Mouse (Mus musculus) stomach, postnatal 0 days (tissue): ENCODE results near the gene Anapc4. TPM values are rescaled to one million over a fixed set of nuclear protein-coding genes. Genes with fewer than 3 reads are reported as not detected.
A peak's percentile ranks its signal among the peaks of the same experiment; 100 is the strongest.

Source experiments
- ATAC-seq: fragments of 200-750 bp; cut with Nextera tagmentation; 2 replicates; pipeline ENCODE4 v1.8.0; 2017; ENCODE audit not compliant: low FRiP score, low TSS enrichment
- DNase-seq: peaks from one replicate; pipeline ENCODE4 v3.0.0-alpha.2; 2016; ENCODE audit warnings: low spot score
- H3K27ac ChIP-seq: fragments of 300-500 bp; sonication (generic); replicated peaks from 2 replicates; pipeline ENCODE4 v1.5.1; 2014; ENCODE audit warnings: mild to moderate bottlenecking, control low read depth
- H3K27me3 ChIP-seq: fragments of 300-500 bp; sonication (generic); 2 replicates; pipeline ENCODE4 v1.6.1; 2014; ENCODE audit warnings: low read length; ENCODE audit not compliant: control insufficient read depth, insufficient read depth
- H3K36me3 ChIP-seq: fragments of 300-500 bp; sonication (generic); 2 replicates; pipeline ENCODE4 v1.6.1; 2014; ENCODE audit warnings: low read length, mixed read lengths; ENCODE audit not compliant: control insufficient read depth, insufficient read depth
- H3K4me1 ChIP-seq: fragments of 300-500 bp; sonication (generic); replicated peaks from 2 replicates; pipeline ENCODE4 v1.6.1; 2014; ENCODE audit warnings: antibody characterized with exemption; ENCODE audit not compliant: control insufficient read depth, insufficient read depth
- H3K4me2 ChIP-seq: fragments of 300-500 bp; sonication (generic); replicated peaks from 2 replicates; pipeline ENCODE4 v1.6.1; 2014; ENCODE audit warnings: low read depth, mild to moderate bottlenecking, control low read depth, moderate library complexity
- H3K4me3 ChIP-seq: fragments of 300-500 bp; sonication (generic); 2 replicates; pipeline ENCODE4 v1.5.1; 2014; ENCODE audit warnings: low read depth, low read length, control low read depth
- H3K9ac ChIP-seq: fragments of 300-500 bp; sonication (generic); 2 replicates; pipeline ENCODE4 v1.6.1; 2014; ENCODE audit warnings: mild to moderate bottlenecking, low read length, control low read depth, mixed read lengths
- H3K9me3 ChIP-seq: fragments of 300-500 bp; sonication (generic); 2 replicates; pipeline ENCODE4 v1.6.1; 2016; ENCODE audit warnings: low read length; ENCODE audit not compliant: control insufficient read depth
- CTCF ChIP-seq: IDR thresholded peaks from 2 replicates; pipeline ENCODE4 v1.5.1; 2016; ENCODE audit warnings: antibody characterized with exemption, low read depth, mild to moderate bottlenecking, moderate library complexity
- EP300 ChIP-seq: optimal IDR thresholded peaks from 2 replicates; pipeline ENCODE3; 2016; ENCODE audit warnings: antibody characterized with exemption
- WGBS: fragments of 180-500 bp; shearing (Covaris S2); extraction: QIAGEN DNeasy Blood & Tissue Kit; methylation state at CpG from one replicate; pipeline ENCODE4 v1.1.7; 2014; 5-methylcytosine and 5-hydroxymethylcytosine counted together
- polyA plus RNA-seq: library from polyadenylated mRNA; unstranded; fragments of >200 nt; fragmentation: Nextera tagmentation; extraction: Ambion mirVana; gene quantifications from 2 replicates; pipeline ENCODE4 v1.2.1, GENCODE M21; 2015

Gene Anapc4
- polyA plus RNA-seq, 1 experiment from 2014 or later: 37.3 TPM

DNA sequence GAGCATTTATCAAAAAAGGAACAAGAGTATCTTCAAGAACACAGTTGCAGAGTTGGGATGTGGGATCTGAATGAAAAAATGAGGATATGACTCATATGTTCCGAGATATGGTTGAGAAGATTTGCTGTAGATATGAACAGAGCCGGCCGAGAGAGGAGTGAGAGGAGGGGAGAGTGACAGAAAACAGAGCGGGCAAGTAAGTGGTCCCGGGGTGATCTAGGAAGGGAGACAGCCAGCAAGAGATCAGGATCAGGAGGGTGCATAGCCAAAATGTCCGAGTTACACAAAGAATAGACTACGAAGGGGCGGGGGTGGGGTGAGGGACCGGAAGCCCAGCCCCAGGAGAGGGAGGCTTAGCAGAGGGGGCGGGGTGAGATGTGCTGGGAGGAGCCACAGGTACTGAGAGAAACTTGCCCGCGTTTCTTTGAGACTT is 76.4 kb downstream of the Anapc4 start:
- peak; percentile 50 for DNase-seq
- peak overlapping the region; percentile 42 for H3K4me2 ChIP-seq
- no peak overlapping the region; the same call in 1 of the 2 replicates for H3K9ac ChIP-seq
- H3K4me3 ChIP-seq: peak overlapping the region; percentile 22; the same call in 1 of the 2 replicates
- no peaks in the 10 kb centered on the region for H3K36me3 ChIP-seq
- TF ChIP-seq EP300 (no peak), CTCF (no peak)
- H3K27ac ChIP-seq: no peak overlapping the region
- H3K4me1 ChIP-seq: no peaks in the 10 kb centered on the region; the same call in 1 of the 2 replicates
- ATAC-seq: peak; percentile 65; the same call in 1 of the 2 replicates
- WGBS: 27% methylated on average over 12 of the region's 12 CpGs
- H3K27me3 ChIP-seq: no peaks in the 10 kb centered on the region
- H3K9me3 ChIP-seq: no peaks in the 10 kb centered on the region

DNA sequence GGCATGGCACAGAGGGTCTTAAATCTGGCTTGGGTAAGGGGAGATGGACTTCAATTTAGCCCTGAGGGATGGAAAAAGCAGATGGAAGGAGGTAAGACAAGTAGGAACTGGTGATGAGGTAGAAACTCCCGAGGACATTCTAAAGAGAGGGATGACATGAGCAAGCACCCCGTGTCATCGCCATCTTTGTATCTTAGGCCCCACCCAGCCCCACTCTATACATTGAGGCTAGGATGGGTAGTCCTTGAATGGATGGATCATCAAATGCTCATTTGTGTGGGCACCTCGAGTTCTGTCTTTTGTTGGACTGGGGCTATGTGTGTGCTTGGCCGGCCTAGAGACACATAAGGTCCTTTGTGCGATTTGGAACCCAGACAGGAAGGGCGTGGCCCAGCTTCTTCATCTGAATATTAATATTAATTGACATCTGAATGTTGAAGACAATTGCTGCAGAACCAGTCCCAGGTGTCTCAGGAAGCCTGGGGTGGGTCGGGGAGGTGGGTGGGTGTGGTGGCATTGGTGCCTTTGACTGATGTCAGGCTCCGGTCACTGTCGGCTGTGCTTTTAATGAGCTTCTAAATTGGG is 77.6 kb downstream of the Anapc4 start:
- WGBS: 79% methylated on average over 10 of the region's 10 CpGs
- Histone ChIP-seq H3K27me3 (no peaks in the 10 kb centered on the region), H3K4me1 (no peaks in the 10 kb centered on the region; the same call in 1 of the 2 replicates), H3K9me3 (no peaks in the 10 kb centered on the region), H3K27ac (0 out of 2 replicates have a peak overlapping the region, but pooled peaks have one; percentile 13), H3K9ac (no peak overlapping the region), H3K4me2 (no peak overlapping the region), H3K4me3 (no peak overlapping the region), H3K36me3 (no peaks in the 10 kb centered on the region)
- ATAC-seq (no peak), DNase-seq (no peak)
- TF ChIP-seq CTCF (no peak), EP300 (no peak)

DNA sequence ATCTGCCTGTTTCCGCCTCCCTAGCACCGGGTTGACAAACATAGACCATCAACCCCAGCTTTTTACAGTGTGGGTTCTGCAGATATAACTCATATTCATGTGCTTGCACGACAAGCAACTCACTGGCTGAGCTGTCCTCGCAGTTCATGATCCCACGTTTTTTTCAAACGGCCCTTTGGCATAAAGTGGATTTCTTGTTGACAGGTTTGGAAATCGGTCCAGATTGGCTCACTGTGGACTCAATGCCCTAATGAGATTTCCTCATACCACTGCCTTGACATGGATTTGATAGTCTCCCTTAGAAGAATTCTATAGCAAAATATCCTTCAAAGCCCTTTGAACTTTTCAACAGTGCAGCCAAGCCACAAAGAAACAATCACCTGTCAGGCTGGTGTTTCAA is 79.9 kb downstream of the Anapc4 start:
- H3K9ac ChIP-seq: no peak overlapping the region
- no peaks in the 10 kb centered on the region for H3K9me3 ChIP-seq
- no peaks in the 10 kb centered on the region; the same call in 1 of the 2 replicates for H3K4me1 ChIP-seq
- 70% methylated on average over 7 of the region's 7 CpGs for WGBS
- H3K36me3 ChIP-seq: no peaks in the 10 kb centered on the region
- DNase-seq (no peak), ATAC-seq (no peak)
- no peak for TF ChIP-seq CTCF
- no peak for TF ChIP-seq EP300
- no peak overlapping the region for H3K4me2 ChIP-seq
- H3K27me3 ChIP-seq: no peaks in the 10 kb centered on the region
- no peak overlapping the region for H3K4me3 ChIP-seq
- no peak overlapping the region for H3K27ac ChIP-seq

DNA sequence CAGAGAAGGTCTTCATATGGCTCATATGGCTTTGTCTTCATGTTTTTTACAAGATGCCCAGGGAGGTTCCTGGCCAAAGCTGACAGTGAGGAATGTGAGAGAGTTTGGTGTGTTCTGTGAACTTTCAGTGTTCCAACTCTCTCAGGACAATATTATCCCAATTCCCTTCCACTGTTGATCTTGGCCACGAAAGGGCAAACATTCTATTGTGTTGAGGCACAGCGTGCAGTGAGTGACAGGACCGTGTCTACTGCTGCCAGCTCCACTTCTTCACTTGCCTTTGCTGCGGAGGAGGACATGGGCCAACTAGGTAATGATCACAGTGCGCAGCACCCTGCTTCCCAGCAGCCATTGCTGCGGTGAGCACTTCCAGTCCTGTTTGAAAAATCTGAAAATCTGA is 82.4 kb downstream of the Anapc4 start:
- no peak overlapping the region for H3K4me3 ChIP-seq
- no peaks in the 10 kb centered on the region for H3K36me3 ChIP-seq
- H3K9ac ChIP-seq: no peak overlapping the region
- no peak overlapping the region for H3K4me2 ChIP-seq
- no peaks in the 10 kb centered on the region for H3K4me1 ChIP-seq
- no peaks in the 10 kb centered on the region for H3K9me3 ChIP-seq
- H3K27me3 ChIP-seq: no peaks in the 10 kb centered on the region
- no peak for ATAC-seq
- WGBS: 63% methylated on average over 6 of the region's 6 CpGs
- H3K27ac ChIP-seq: no peak overlapping the region
- TF ChIP-seq EP300: no peak
- TF ChIP-seq CTCF: no peak
- no peak for DNase-seq

Other genes starting within 250 kb of the Anapc4 start
- 6.1 and 6.2 TPM in 2 replicates for gene Sepsecs, start 164.3 kb upstream of the Anapc4 start, polyA plus RNA-seq
- 27.3 and 29.1 TPM in 2 replicates for gene Pi4k2b, start 92.4 kb upstream of the Anapc4 start, polyA plus RNA-seq
- 4.9 and 5.7 TPM in 2 replicates for gene Zcchc4, start 58.6 kb upstream of the Anapc4 start, polyA plus RNA-seq
- gene Slc34a2, start 204.1 kb downstream of the Anapc4 start, polyA plus RNA-seq: 0.69 and 0.87 TPM in 2 replicates